Mouse (Mus musculus): ENCODE results near the gene Bsn.

- TF ChIP-seq CTCF (IDR thresholded peaks at IDR 0.05; ENCODE audit: low read depth): no peak
- no peak for TF ChIP-seq EP300 (IDR thresholded peaks at IDR 0.05; ENCODE audit: low read depth)
Observed at GRCm38 (mm10) chr9:108137523-108137922, 52.7 kb downstream of the Bsn start.
